Mouse (Mus musculus) ES-E14 (cell line): ENCODE results near the gene Plch2.

Source experiments
- CHD2 ChIP-seq: IDR thresholded peaks from 2 replicates; pipeline ENCODE4 v1.6.1; 2014; ENCODE audit warnings: mild to moderate bottlenecking, low read depth, low read length, inconsistent platforms
- MAFK ChIP-seq: IDR thresholded peaks from 2 replicates; pipeline ENCODE4 v1.6.1; 2014; ENCODE audit warnings: mild to moderate bottlenecking, low read depth, low read length, inconsistent platforms; ENCODE audit not compliant: insufficient read depth

DNA sequence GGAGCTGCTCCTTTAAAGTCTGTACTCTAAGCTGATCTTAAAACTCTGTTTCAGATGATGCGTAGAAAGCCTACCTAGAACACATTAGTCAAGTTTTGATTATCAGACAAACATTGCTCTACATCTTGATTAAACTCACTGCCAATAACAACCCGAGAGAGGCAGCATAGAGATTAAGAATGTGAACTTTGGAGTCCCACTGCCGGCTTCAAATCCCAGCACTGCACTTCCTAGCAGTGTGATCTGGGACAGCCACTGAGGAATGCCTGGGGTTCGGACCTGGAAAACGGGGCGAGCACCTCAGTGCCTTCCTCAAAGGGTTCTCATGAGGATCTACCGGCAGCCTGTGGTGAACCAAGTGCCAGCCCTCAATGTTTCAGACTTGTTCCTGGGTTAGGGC lies 27.8 kb upstream of the Plch2 start:
- no peak for TF ChIP-seq MAFK
- no peak for TF ChIP-seq CHD2
